Mouse (Mus musculus) testis, adult 2 months (tissue): ENCODE measurements at regions not wholly inside any gene's neighbourhood (a gene's known extent, or its start where the extent isn't known, plus 50 kb on each side); places are given as distances from the start of the nearest gene placed in this dataset.

ENCODE experiments used
- CTCF ChIP-seq: fragments of 200-500 bp; IDR thresholded peaks from 2 replicates; pipeline ENCODE4 v1.5.1; 2012; ENCODE audit warnings: low read depth, mild to moderate bottlenecking, inconsistent platforms, low read length, moderate library complexity; ENCODE audit not compliant: control insufficient read depth, insufficient read depth, insufficient replicate concordance
- POLR2A ChIP-seq: fragments of 200-500 bp; IDR thresholded peaks from 2 replicates; pipeline ENCODE4 v1.6.1; 2012; ENCODE audit warnings: low read depth, mild to moderate bottlenecking, inconsistent platforms, low read length, moderate library complexity; ENCODE audit not compliant: control insufficient read depth

DNA sequence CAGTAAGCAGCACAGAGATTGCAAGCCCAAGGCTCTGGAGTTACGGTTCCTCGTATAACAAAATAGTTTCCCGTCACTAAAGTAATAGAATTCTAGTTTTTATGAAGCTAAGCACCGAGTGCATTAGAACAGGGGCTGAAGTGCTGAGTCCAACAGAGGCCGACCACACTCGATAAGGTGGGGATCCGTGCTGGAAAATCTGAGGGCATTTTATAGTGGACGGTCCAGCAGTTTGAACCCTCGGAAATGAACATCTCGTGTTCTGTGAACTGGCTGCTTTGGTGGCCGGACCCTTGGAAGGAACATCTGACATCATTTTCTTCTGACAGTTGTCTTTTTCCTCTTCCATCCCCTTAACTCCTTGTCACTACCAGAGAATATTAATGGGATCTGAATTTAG is 240.0 kb upstream of the Veph1 start:
- TF ChIP-seq CTCF (no peak), POLR2A (no peak)
